In genomic region chr7:37568811-37569500, GRCm38 (mm10) we compare ENCODE assay signal across 11 mouse cellular contexts.
DNase-seq lines count a peak whose midpoint lies in the region; ATAC-seq lines count a peak whose summit lies in the region.
"Had no signal": no experiment of that assay in that cellular context is flagged by ENCODE, and none has a peak within 500 bp of the region (broad histone marks: within the 10 kb centered on the region; RNA-seq: fewer than 3 reads in every experiment).

No protein-coding gene starts in this region.

- intact Hi-C loops in heart, postnatal 36 days (cut with DNase I): no loop called here
- intact Hi-C loops in gastrocnemius, postnatal 36 days (cut with DNase I): no loop called here

- H3K27me3 ChIP-seq in heart, embryonic 12.5 days (replicated peaks): peaks cover 9% of the 10 kb centered on the region
- H3K27me3 ChIP-seq in midbrain, embryonic 14.5 days (ENCODE audit: control insufficient read depth, insufficient read depth, low read length): no peaks in the 10 kb centered on the region
- no peaks in the 10 kb centered on the region for H3K27me3 ChIP-seq in midbrain, embryonic 11.5 days (ENCODE audit: control insufficient read depth, insufficient read depth, low read length)
- 0 out of 2 replicates have a peak, but pooled peaks cover 2% of the 10 kb centered on the region for H3K27me3 ChIP-seq in limb, embryonic 11.5 days (ENCODE audit: control insufficient read depth, insufficient read depth, low read length)
- H3K27me3 ChIP-seq: CH12.LX; embryonic facial prominence, embryonic 12.5 days had no signal

- no peak overlapping the region for H3K4me3 ChIP-seq in heart, embryonic 12.5 days
- no peak overlapping the region for H3K4me3 ChIP-seq in midbrain, embryonic 14.5 days (replicated peaks; ENCODE audit: low read depth, low read length)
- no peak overlapping the region for H3K4me3 ChIP-seq in midbrain, embryonic 11.5 days (ENCODE audit: low read depth, low read length)
- H3K4me3 ChIP-seq in limb, embryonic 11.5 days (ENCODE audit: low read depth, low read length): no peak overlapping the region
- H3K4me3 ChIP-seq: embryonic facial prominence, embryonic 12.5 days had no signal

- peak; percentile 55; the same call in 1 of the 2 replicates for ATAC-seq in heart, embryonic 12.5 days (ENCODE audit: insufficient number of reproducible peaks, low FRiP score)
- ATAC-seq in midbrain, embryonic 14.5 days (ENCODE audit: low FRiP score, low TSS enrichment): 0 out of 2 replicates have a peak, but pooled peaks have one; percentile 24
- ATAC-seq in midbrain, embryonic 11.5 days (ENCODE audit: low FRiP score): no peak
- ATAC-seq in limb, embryonic 11.5 days (ENCODE audit: insufficient number of reproducible peaks, low FRiP score, low TSS enrichment, low read depth): 0 out of 2 replicates have a peak, but pooled peaks have one; percentile 19

- H3K9ac ChIP-seq in heart, embryonic 12.5 days: no peak overlapping the region
- no peak overlapping the region for H3K9ac ChIP-seq in midbrain, embryonic 14.5 days (replicated peaks; ENCODE audit: low read length)
- no peak overlapping the region for H3K9ac ChIP-seq in midbrain, embryonic 11.5 days (ENCODE audit: low read length)
- H3K9ac ChIP-seq in limb, embryonic 11.5 days (ENCODE audit: low read length): no peak overlapping the region
- H3K9ac ChIP-seq: embryonic facial prominence, embryonic 12.5 days had no signal

- no peak overlapping the region for H3K27ac ChIP-seq in heart, embryonic 12.5 days (ENCODE audit: poor library complexity, severe bottlenecking)
- no peak overlapping the region for H3K27ac ChIP-seq in midbrain, embryonic 14.5 days (replicated peaks; ENCODE audit: low read depth, low read length)
- H3K27ac ChIP-seq in midbrain, embryonic 11.5 days (ENCODE audit: low read depth, low read length): no peak overlapping the region
- H3K27ac ChIP-seq in limb, embryonic 11.5 days (replicated peaks; ENCODE audit: low read depth, low read length): no peak overlapping the region
- H3K27ac ChIP-seq: embryonic facial prominence, embryonic 12.5 days had no signal

- H3K4me1 ChIP-seq in heart, embryonic 12.5 days (replicated peaks): no peaks in the 10 kb centered on the region; the same call in 1 of the 2 replicates
- H3K4me1 ChIP-seq in midbrain, embryonic 14.5 days (ENCODE audit: control insufficient read depth, insufficient read depth, low read length): peaks cover 26% of the 10 kb centered on the region
- peaks cover 26% of the 10 kb centered on the region for H3K4me1 ChIP-seq in midbrain, embryonic 11.5 days (ENCODE audit: control insufficient read depth, insufficient read depth, low read length)
- peaks cover 13% of the 10 kb centered on the region for H3K4me1 ChIP-seq in limb, embryonic 11.5 days (ENCODE audit: control insufficient read depth, insufficient read depth, low read length)

- peak overlapping the region; percentile 26 for H3K4me2 ChIP-seq in heart, embryonic 12.5 days
- no peak overlapping the region for H3K4me2 ChIP-seq in midbrain, embryonic 14.5 days (ENCODE audit: low read length)
- no peak overlapping the region for H3K4me2 ChIP-seq in midbrain, embryonic 11.5 days
- H3K4me2 ChIP-seq in limb, embryonic 11.5 days (ENCODE audit: low read depth, severe bottlenecking): no peak overlapping the region
- H3K4me2 ChIP-seq: embryonic facial prominence, embryonic 12.5 days had no signal

- no peaks in the 10 kb centered on the region for H3K9me3 ChIP-seq in heart, embryonic 12.5 days (replicated peaks)
- no peaks in the 10 kb centered on the region for H3K9me3 ChIP-seq in midbrain, embryonic 14.5 days (ENCODE audit: control insufficient read depth, low read length)
- no peaks in the 10 kb centered on the region for H3K9me3 ChIP-seq in midbrain, embryonic 11.5 days (ENCODE audit: control insufficient read depth, low read length)
- H3K9me3 ChIP-seq in limb, embryonic 11.5 days (ENCODE audit: control insufficient read depth, low read length): no peaks in the 10 kb centered on the region
- H3K9me3 ChIP-seq: embryonic facial prominence, embryonic 12.5 days had no signal

- no peak for DNase-seq in heart, postnatal 36 days
- DNase-seq in midbrain, embryonic 14.5 days: no peak
- DNase-seq in midbrain, embryonic 11.5 days (ENCODE audit: low spot score, missing footprints): no peak
- DNase-seq in limb, embryonic 11.5 days (ENCODE audit: low spot score): no peak
- DNase-seq in thymus, postnatal 14 days: peak; percentile 33
- no peak for DNase-seq in embryo, embryonic 11 days
- no peak for DNase-seq in gastrocnemius, postnatal 36 days
- DNase-seq: gastrocnemius, postnatal 14 days had no signal

- 64% methylated on average over 31 of the region's 31 CpGs for WGBS in heart, embryonic 12.5 days
- WGBS in midbrain, embryonic 14.5 days: 81% methylated on average over 31 of the region's 31 CpGs
- WGBS in midbrain, embryonic 11.5 days: 74% methylated on average over 31 of the region's 31 CpGs
- 69% methylated on average over 31 of the region's 31 CpGs for WGBS in limb, embryonic 11.5 days

- no peaks in the 10 kb centered on the region for H3K36me3 ChIP-seq in heart, embryonic 12.5 days
- H3K36me3 ChIP-seq in midbrain, embryonic 14.5 days (ENCODE audit: control insufficient read depth, insufficient read depth, low read length): peaks cover 9% of the 10 kb centered on the region
- H3K36me3 ChIP-seq in midbrain, embryonic 11.5 days (ENCODE audit: control insufficient read depth, insufficient read depth, low read length): 0 out of 2 replicates have a peak, but pooled peaks cover 2% of the 10 kb centered on the region
- H3K36me3 ChIP-seq in limb, embryonic 11.5 days (ENCODE audit: control insufficient read depth, insufficient read depth, low read length): no peaks in the 10 kb centered on the region
